Mouse (Mus musculus): ENCODE results near the gene Tmsb4x. TPM values are rescaled to one million over a fixed set of nuclear protein-coding genes. Genes with fewer than 3 reads are reported as not detected.
A peak's percentile ranks its signal among the peaks of the same experiment; 100 is the strongest.

Tmsb4x gene
- polyA plus RNA-seq, 1 experiment from 2014 or later = 4,994 TPM

GRCm38 (mm10) chrX:167211871-167212555 lies 2.9 kb upstream of the Tmsb4x start:
- Histone ChIP-seq H3K4me1 (replicated peaks) (peaks cover 8% of the 10 kb centered on the region; the same call in 1 of the 2 replicates), H3K4me2 (0 out of 2 replicates have a peak overlapping the region, but pooled peaks have one; percentile 1), H3K9me3 (no peaks in the 10 kb centered on the region), H3K4me3 (no peak overlapping the region), H3K9ac (no peak overlapping the region), H3K36me3 (no peaks in the 10 kb centered on the region), H3K27me3 (no peaks in the 10 kb centered on the region), H3K27ac (replicated peaks) (peak overlapping the region; percentile 48)
- WGBS = 47% methylated on average over 9 of the region's 9 CpGs
- ATAC-seq (ENCODE audit: low FRiP score, low read depth) = no peak

GRCm38 (mm10) chrX:167210319-167210728 lies 1.2 kb upstream of the Tmsb4x start:
- H3K4me3 ChIP-seq = peak overlapping the region; percentile 55
- 39% methylated on average over 6 of the region's 6 CpGs for WGBS

DNA sequence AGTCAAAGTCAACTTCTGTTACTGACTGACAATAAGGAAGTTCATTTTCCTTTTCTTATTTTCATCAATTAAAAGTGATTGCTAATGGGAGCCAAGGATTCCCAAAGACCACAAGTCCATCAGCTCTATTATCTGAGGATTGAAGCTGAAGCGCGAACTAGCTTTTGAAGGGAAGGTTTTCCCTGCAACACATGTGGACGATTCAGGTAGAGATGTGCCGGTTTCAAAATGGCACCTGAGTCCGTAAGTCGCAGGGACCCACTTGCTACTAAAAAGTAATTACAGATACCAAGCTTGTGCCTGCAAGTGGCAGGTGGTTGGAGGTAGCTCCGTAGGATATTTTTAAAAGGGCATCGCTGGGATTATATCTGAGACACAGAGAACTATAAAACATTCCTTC lies 713 bp upstream of the Tmsb4x start:
- H3K9ac ChIP-seq = peak overlapping the region; percentile 40; the same call in 1 of the 2 replicates
- no peak for ATAC-seq (ENCODE audit: low FRiP score, low read depth)
- H3K4me3 ChIP-seq = peak overlapping the region; percentile 55
- H3K9me3 ChIP-seq = no peaks in the 10 kb centered on the region
- H3K4me2 ChIP-seq = peak overlapping the region; percentile 48
- H3K27ac ChIP-seq (replicated peaks) = peak overlapping the region; percentile 94
- 38% methylated on average over 8 of the region's 8 CpGs for WGBS
- H3K27me3 ChIP-seq = no peaks in the 10 kb centered on the region
- peaks cover 15% of the 10 kb centered on the region for H3K4me1 ChIP-seq (replicated peaks)
- H3K36me3 ChIP-seq = no peaks in the 10 kb centered on the region

More at GRCm38 (mm10) chrX:167210319-167210728, 1.2 kb upstream of the Tmsb4x start:
- peak overlapping the region; percentile 94 for H3K27ac ChIP-seq (replicated peaks)
- no peaks in the 10 kb centered on the region for H3K27me3 ChIP-seq
- H3K9me3 ChIP-seq = no peaks in the 10 kb centered on the region
- no peak overlapping the region for H3K9ac ChIP-seq
- H3K4me1 ChIP-seq (replicated peaks) = peaks cover 15% of the 10 kb centered on the region
- H3K4me2 ChIP-seq = peak overlapping the region; percentile 48
- no peaks in the 10 kb centered on the region for H3K36me3 ChIP-seq
- ATAC-seq (ENCODE audit: low FRiP score, low read depth) = no peak

DNA sequence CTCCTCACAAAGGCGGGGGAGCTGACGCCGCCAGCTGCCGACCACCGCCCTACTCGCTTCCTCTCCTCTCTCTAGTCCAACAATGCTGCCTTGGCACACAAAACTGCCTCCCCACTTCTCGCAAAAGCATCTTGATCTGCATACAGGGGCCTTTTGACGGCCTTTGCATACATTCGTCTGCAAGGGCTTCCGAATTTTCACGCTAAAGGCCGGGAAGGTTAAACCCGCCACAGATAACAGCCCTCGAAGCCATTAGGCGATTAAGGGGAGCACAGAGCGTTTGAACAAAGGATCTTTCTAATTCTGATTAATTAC lies 652 bp downstream of the Tmsb4x start:
- WGBS = 16% methylated on average over 16 of the region's 16 CpGs

DNA sequence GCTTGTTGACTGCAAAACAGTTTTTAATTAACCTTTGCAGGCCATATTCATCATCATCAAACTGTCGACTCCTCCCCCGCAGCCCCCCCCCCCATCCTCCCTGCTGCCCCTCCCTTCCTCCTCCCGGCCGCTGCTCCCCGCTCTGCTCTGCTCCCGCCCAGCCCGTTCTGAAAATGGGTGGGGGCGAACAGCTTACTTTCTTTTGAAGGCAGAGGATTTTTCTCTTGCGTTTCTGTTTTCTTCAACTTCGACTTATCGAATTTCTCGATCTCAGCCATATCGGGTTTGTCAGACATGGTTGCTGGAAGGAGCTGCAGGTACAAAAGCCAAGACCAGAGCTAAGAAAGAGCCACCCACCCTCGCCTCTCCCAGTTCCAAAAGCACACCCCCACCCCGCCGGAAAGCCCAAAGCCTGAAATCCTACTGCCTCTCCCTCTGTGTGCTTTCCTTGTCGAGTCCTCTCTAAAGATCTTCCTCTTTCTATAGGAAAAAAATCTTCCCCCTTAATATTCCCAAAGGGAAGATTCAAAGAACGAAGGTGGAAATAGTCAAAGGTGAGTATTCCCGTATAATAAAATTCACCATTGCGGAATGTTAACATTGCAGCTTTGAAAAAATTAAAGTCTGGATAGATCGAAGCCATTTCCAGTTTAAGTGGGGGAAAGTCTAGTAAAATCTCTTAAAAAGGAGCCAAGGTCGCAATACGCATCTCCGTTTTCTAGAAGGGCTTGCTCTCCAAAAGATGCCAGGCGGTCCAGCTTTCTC lies 1.2 kb downstream of the Tmsb4x start:
- Histone ChIP-seq H3K9me3 (no peaks in the 10 kb centered on the region), H3K4me2 (peak overlapping the region; percentile 65), H3K27ac (replicated peaks) (peak overlapping the region; percentile 94), H3K4me1 (replicated peaks) (peaks cover 15% of the 10 kb centered on the region), H3K9ac (peak overlapping the region; percentile 78), H3K36me3 (no peaks in the 10 kb centered on the region), H3K4me3 (peak overlapping the region; percentile 55), H3K27me3 (no peaks in the 10 kb centered on the region)
- ATAC-seq (ENCODE audit: low FRiP score, low read depth) = no peak
- 24% methylated on average over 25 of the region's 25 CpGs for WGBS

More for the DNA sequence above, 652 bp downstream of the Tmsb4x start:
- peak overlapping the region; percentile 55 for H3K4me3 ChIP-seq
- no peak overlapping the region for H3K4me2 ChIP-seq
- peak overlapping the region; percentile 94 for H3K27ac ChIP-seq (replicated peaks)
- peaks cover 15% of the 10 kb centered on the region for H3K4me1 ChIP-seq (replicated peaks)
- no peaks in the 10 kb centered on the region for H3K36me3 ChIP-seq
- peak overlapping the region; percentile 78 for H3K9ac ChIP-seq
- H3K27me3 ChIP-seq = no peaks in the 10 kb centered on the region
- no peaks in the 10 kb centered on the region for H3K9me3 ChIP-seq
- no peak for ATAC-seq (ENCODE audit: low FRiP score, low read depth)

DNA sequence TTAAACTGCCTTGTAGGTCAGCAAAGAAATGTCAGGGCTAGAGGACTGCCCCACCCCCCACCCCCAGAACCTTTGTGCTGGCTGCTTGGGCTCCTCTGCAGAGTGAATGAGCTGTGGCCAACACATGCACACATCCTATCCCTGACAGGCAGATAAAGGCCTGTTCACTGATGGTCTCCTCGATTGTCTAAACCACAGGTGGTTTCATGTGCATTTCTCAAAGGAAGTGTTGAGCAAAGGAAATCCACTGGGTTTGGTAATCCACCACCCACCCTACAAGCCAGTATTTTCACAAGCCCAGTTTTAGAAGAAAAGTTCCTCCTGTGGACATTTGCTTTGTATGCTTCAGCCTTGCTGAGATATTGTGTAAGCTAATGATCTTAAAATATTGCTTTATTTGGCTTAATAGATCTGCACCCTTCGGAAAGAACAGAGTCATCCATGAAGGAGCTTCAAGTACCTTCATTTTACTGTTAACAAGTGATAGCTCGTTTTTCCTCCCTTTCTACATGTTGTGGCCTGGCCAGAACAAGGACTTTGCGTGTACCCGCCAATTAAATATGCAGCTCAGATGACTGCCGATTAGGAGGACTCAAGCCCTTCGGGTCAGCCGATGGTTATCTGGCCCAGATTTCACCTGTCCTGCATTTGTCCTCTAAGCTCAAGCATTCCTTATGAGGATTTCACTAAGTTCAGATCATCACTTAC lies 3.1 kb downstream of the Tmsb4x start:
- Histone ChIP-seq H3K36me3 (no peaks in the 10 kb centered on the region), H3K9ac (no peak overlapping the region), H3K4me1 (replicated peaks) (peaks cover 12% of the 10 kb centered on the region), H3K27me3 (no peaks in the 10 kb centered on the region), H3K27ac (replicated peaks) (peak overlapping the region; percentile 30; the same call in 1 of the 2 replicates), H3K9me3 (no peaks in the 10 kb centered on the region), H3K4me3 (0 out of 2 replicates have a peak overlapping the region, but pooled peaks have one; percentile 55), H3K4me2 (peak overlapping the region; percentile 65)
- WGBS = 40% methylated on average over 8 of the region's 8 CpGs
- no peak for ATAC-seq (ENCODE audit: low FRiP score, low read depth)

DNA sequence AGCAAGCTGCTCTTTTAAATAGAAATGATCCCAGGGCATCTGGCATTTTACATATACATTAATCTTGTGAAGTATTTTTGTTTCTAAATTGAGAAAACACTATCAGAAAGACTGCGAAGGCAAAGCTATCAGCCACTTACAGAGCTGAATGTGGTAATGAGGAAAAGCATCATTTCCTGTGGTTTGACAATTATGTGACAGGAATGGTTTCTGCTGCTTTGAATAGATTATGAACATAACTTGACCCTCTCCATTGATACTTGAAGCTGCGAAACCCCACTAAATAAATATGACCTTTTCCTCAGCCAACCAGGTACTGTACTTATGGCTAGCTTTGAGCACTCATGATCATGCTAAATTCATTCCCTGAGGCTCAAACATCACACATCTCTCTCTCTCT lies 7.8 kb downstream of the Tmsb4x start:
- no peaks in the 10 kb centered on the region; the same call in 1 of the 2 replicates for H3K27me3 ChIP-seq
- H3K9ac ChIP-seq = no peak overlapping the region
- no peak overlapping the region for H3K4me2 ChIP-seq
- no peak overlapping the region for H3K27ac ChIP-seq (replicated peaks)
- no peak for ATAC-seq (ENCODE audit: low FRiP score, low read depth)
- 0 out of 2 replicates have a peak, but pooled peaks cover 2% of the 10 kb centered on the region for H3K4me1 ChIP-seq (replicated peaks)
- no peaks in the 10 kb centered on the region for H3K36me3 ChIP-seq
- H3K9me3 ChIP-seq = no peaks in the 10 kb centered on the region
- WGBS = 86% methylated on average over 2 of the region's 2 CpGs
- no peak overlapping the region for H3K4me3 ChIP-seq

GRCm38 (mm10) chrX:167195228-167195649 lies 13.9 kb downstream of the Tmsb4x start:
- Histone ChIP-seq H3K4me3 (no peak overlapping the region), H3K9ac (no peak overlapping the region), H3K4me1 (replicated peaks) (no peaks in the 10 kb centered on the region), H3K27me3 (no peaks in the 10 kb centered on the region; the same call in 1 of the 2 replicates), H3K36me3 (no peaks in the 10 kb centered on the region), H3K9me3 (no peaks in the 10 kb centered on the region), H3K27ac (replicated peaks) (no peak overlapping the region), H3K4me2 (no peak overlapping the region)
- no peak for ATAC-seq (ENCODE audit: low FRiP score, low read depth)
- WGBS = 89% methylated on average over 2 of the region's 2 CpGs

DNA sequence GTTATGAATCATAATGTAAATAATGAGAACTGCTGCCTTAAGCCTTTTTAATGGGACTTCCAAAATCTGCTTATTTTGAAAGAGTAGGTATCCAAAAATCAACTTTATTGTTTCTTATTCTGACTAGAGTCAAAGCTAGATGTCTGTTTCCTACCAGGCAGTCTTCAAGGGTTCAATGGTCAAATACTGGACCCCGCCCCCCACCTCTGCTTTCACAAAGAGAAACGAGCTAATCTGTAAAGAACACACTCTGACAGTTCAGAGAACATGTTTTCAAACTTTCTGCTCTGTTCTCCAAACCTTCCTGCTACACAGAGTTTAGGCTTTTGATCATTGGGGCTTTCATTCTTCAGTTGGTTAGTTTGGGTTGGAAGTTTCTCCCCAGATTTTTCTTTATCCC lies 22.8 kb downstream of the Tmsb4x start:
- Histone ChIP-seq H3K9ac (no peak overlapping the region), H3K4me3 (no peak overlapping the region), H3K4me2 (no peak overlapping the region), H3K27ac (replicated peaks) (no peak overlapping the region), H3K9me3 (no peaks in the 10 kb centered on the region), H3K27me3 (0 out of 2 replicates have a peak, but pooled peaks cover 6% of the 10 kb centered on the region), H3K4me1 (replicated peaks) (no peaks in the 10 kb centered on the region), H3K36me3 (no peaks in the 10 kb centered on the region)
- WGBS = 57% methylated on average over 2 of the region's 2 CpGs
- ATAC-seq (ENCODE audit: low FRiP score, low read depth) = no peak

DNA sequence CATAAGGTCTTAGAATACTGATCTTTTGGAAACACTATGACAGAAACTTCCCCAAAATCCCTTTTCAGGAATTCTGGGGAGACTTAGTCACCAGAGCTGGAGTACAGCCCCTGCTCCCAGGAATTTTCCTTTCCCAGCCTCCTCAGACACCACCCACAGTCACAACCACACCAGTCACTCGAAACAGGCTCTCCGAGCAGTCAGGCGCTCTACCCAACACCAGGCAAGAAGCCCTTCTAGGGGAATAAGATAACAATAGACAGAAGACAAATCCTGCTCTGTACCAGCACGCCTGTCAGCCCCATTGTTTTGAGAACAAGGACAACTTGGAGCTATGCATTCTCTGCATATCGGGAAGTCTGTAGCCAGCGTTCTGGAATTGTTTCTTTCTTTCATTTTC lies 25.6 kb downstream of the Tmsb4x start:
- H3K4me1 ChIP-seq (replicated peaks) = no peaks in the 10 kb centered on the region
- H3K9ac ChIP-seq = no peak overlapping the region
- 40% methylated on average over 6 of the region's 6 CpGs for WGBS
- no peak for ATAC-seq (ENCODE audit: low FRiP score, low read depth)
- no peak overlapping the region for H3K4me2 ChIP-seq
- H3K4me3 ChIP-seq = no peak overlapping the region
- no peaks in the 10 kb centered on the region for H3K36me3 ChIP-seq
- no peak overlapping the region for H3K27ac ChIP-seq (replicated peaks)
- H3K27me3 ChIP-seq = 0 out of 2 replicates have a peak, but pooled peaks cover 6% of the 10 kb centered on the region
- H3K9me3 ChIP-seq = no peaks in the 10 kb centered on the region

GRCm38 (mm10) chrX:167182411-167182810 lies 26.7 kb downstream of the Tmsb4x start:
- Histone ChIP-seq H3K27ac (replicated peaks) (no peak overlapping the region), H3K27me3 (0 out of 2 replicates have a peak, but pooled peaks cover 6% of the 10 kb centered on the region), H3K36me3 (no peaks in the 10 kb centered on the region), H3K4me3 (no peak overlapping the region), H3K4me1 (replicated peaks) (no peaks in the 10 kb centered on the region), H3K9ac (no peak overlapping the region), H3K9me3 (no peaks in the 10 kb centered on the region), H3K4me2 (no peak overlapping the region)
- WGBS = 84% methylated on average over 5 of the region's 5 CpGs
- no peak for ATAC-seq (ENCODE audit: low FRiP score, low read depth)

Data from hindbrain, embryonic 15.5 days (tissue).